Mouse (Mus musculus): Measurements from ENCODE around the gene Srsf9.
"Not testable (repeated sequence)": the region's sequence is repeated elsewhere in the genome, so short reads cannot be mapped to it uniquely, and the experiment has no call there.

Gene Srsf9

GRCm38 (mm10) chr5:115326875-115327609, at the start of gene Srsf9:
Srsf9 (plus strand) TSS chr5:115327177.
- peak; percentile 96 for DNase-seq (ENCODE audit: low read depth, low spot score)

- no peak for DNase-seq (ENCODE audit: low read depth, low spot score)
Observed at GRCm38 (mm10) chr5:115278053-115278452, 48.9 kb upstream of the Srsf9 start.

GRCm38 (mm10) chr5:115278785-115279184, 48.2 kb upstream of the Srsf9 start:
- no peak for DNase-seq (ENCODE audit: low read depth, low spot score)

- peak; percentile 89 for DNase-seq (ENCODE audit: low read depth, low spot score)
Observed at GRCm38 (mm10) chr5:115279226-115280049, 47.5 kb upstream of the Srsf9 start, which contains the start of gene Coq5. Coq5 (plus strand) TSS chr5:115279666.

DNA sequence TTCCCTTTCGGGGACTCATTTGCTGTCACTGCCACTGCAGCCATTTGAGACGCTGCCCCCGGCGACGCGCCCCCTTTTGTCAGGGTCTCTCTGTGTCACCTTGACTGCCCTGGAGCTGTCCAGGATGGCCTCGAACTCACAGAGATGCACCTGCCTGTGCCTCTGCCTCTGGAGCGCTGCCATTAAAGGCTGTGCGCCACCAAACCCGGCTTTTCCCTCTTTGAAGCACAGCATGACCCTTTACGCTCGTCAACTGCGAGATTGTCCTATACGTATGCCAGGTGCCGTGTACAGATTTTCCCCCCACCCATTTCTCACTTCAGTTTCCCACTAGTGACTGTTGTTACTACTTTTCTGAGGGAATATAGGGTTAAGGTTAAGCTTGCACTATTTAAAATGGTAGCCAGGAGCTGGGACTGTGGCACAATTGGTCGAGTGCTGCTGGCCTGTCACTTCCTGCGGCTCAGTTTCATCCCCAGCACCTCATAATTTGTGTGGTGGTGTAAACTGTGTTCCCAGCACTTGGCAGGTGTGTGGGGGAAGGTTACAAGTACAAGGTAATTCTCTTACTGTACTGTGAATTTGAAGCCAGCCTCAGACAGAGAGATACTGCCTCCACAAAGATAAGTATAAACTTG, 46.8 kb upstream of the Srsf9 start:
- DNase-seq (ENCODE audit: low read depth, low spot score) = peak; percentile 76

GRCm38 (mm10) chr5:115284735-115285134, 42.2 kb upstream of the Srsf9 start:
- peak; percentile 60 for DNase-seq (ENCODE audit: low read depth, low spot score)

DNA sequence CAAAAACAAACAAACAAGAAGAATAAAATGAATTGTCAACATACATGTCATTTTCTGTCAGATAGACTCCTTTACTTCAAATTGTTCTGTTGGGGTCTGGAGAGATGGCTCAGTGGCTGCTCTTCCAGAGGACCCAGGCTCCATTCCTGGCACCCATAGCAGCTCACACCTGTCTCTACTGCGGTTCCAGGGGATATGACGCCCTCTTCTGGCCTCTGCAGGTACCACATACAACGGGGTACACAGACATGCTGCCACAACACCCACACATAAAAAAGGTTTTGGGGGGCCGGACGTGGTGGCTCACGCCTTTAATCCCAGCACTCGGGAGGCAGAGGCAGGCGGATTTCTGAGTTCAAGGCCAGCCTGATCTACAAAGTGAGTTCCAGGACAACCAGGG, 32.8 kb upstream of the Srsf9 start:
- DNase-seq (ENCODE audit: low read depth, low spot score) = peak; percentile 46

GRCm38 (mm10) chr5:115296347-115296746, 30.6 kb upstream of the Srsf9 start:
- no peak for DNase-seq (ENCODE audit: low read depth, low spot score)

- DNase-seq (ENCODE audit: low read depth, low spot score) = peak; percentile 46
Observed at GRCm38 (mm10) chr5:115300035-115300744, 26.8 kb upstream of the Srsf9 start.

GRCm38 (mm10) chr5:115300792-115301614, 26.0 kb upstream of the Srsf9 start, which contains the start of gene Dynll1:
Dynll1 (minus strand) TSS chr5:115300999.
- DNase-seq (ENCODE audit: low read depth, low spot score) = peak; percentile 99

DNA sequence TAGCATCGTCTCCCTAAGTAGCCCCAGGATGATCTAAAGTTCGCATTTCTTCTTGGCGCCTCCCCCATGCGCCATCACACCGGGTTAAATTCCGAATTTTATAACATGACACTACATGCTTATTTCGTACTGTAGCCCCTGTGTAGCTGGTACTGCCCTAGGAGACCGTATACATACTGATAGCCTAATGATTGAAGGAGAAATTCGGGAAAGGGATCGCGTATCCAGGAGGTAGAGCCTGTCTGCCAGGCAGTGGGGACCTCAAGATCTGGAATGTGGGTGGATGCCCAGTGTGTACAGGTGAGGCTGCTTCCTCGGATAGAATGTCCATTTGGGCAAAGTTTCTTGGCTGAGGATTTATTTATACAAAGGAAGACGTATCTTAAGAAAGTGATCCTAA, 25.4 kb upstream of the Srsf9 start:
- no peak for DNase-seq (ENCODE audit: low read depth, low spot score)

DNA sequence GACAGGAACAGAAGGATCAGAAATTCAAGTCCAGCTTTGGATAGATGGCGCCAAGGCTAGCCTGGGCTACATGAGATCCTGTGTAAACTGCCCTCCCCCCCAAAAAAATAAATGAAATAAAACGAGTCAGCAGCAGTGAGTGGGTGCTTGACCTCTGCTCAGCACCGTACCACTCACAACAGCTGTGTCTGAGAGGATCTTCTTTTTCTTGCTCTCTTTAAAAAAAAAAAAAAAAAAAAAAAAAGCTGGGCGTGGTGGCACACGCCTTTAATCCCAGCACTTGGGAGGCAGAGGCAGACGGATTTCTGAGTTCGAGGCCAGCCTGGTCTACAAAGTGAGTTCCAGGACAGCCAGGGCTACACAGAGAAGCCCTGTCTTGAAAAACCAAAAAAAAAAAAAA, 24.8 kb upstream of the Srsf9 start:
- not testable (repeated sequence) for DNase-seq (ENCODE audit: low read depth, low spot score)

GRCm38 (mm10) chr5:115312354-115312753, 14.6 kb upstream of the Srsf9 start:
- no peak for DNase-seq (ENCODE audit: low read depth, low spot score)

DNA sequence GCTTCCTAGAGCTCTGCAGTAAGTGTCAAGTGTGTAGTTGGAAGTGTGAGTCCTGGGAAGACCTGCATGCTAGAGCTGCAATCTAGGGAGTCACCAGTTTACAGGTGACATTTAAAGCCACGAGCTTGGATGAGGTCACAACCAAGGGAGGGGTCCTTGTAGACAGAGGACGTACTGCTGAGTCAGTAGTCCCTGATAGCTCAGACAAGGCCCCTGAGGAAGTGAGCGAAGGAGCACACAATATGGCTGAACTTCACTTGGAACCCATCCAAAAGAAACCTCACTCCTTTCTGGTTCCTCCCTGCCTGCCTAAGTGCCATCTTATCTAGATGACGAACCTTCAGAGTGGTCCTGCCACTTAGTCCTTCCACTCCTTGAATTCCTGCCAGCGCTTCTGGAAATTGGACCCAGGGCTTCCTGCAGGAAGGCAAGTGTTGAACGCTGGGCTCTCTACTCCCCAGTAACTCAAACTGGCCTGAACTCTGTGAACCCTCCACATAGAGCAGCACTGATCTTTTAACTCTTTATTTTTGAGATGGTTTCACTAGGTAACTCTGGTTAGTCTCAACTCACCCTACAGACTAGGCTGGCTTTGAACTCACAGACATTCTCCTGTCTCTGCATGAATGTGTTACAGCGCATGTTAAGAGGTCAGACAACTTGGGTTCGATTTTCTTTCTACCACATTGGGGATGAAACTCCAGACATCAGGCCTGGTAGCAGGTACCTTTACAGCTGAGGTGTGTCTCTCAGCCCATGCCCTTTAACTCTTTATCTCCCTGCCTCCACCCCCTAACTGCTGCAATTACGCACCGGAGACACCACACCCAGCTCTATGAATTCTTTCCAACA, 13.9 kb upstream of the Srsf9 start:
- DNase-seq (ENCODE audit: low read depth, low spot score) = no peak

DNA sequence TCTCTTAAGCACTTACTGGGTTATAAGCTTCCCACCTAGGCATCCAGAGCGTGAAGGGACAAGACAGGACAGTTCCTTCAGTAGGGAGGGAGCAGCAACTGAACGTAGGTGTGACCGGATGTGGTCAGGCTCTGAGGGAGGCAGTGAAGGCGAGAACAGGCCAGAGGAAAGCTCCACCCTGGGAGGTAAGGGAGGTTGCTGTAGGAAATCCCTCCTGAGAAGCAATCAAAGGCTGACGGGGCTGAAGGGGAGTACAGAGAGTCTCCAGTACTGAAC, 13.4 kb upstream of the Srsf9 start:
- DNase-seq (ENCODE audit: low read depth, low spot score) = no peak

DNA sequence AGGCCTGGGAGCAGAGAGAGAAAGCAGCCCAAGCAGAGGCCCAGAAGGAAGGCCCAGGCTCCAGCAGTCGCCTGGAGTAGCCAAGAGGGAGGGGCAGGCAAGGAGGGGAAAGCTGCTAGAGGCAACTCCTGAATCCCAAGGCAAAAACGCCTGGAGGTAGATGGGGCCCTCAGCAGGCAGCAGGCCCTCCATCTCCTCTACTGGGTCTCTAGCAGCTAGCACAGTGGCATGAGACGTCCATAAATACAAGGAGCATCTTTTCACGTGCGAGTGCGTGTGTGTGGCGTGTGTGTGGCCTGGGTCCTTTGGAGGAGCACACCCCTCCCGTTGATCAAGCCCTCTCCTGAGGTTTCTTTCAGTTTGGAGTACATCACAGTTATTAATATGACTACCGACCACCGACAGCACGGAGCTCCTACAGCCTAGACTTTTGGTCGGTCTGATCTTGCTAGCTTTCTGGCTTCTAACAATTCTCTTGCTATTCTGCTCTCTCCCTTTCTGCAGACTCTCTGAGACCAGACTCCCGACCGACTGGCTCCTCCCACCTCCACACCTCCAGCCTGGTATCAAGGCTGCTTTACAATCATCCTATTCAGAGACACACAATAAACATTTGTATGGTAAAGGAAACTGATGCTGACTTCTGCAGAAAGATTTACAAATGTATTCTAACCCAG, 9.9 kb upstream of the Srsf9 start:
- DNase-seq (ENCODE audit: low read depth, low spot score) = no peak

DNA sequence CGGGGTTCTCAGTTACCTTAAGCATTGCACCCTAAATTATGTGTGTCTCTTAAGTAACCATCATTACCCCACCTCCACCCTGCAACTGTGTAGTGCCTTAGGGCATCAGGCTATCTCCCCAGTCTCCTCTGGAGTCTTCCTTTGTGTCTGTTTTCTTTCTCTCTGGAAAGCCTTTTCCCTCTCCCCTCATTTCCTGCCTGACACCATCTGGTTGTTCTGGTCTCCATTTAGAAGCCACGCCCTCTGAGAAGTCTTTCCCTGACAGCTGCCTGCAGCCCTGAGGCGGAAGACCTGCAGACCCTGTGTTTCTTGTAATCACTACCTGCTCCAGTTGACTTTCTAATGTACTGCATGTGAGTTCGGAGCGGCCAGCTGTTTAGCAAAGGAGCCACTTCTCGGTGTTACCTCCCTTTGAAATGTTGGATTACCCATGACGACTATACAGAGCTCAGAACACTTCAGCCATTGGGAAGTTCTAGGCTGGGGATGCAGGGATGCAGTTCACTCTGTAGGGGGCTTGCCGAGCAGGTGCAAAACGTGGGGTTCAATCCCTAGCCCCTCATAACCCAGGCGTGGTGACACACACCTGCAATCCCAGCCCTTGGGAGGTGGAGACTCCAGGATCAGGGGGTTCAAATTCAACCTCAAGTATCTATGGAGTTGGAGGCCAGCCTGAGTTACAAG, 9.2 kb upstream of the Srsf9 start:
- no peak for DNase-seq (ENCODE audit: low read depth, low spot score)

DNA sequence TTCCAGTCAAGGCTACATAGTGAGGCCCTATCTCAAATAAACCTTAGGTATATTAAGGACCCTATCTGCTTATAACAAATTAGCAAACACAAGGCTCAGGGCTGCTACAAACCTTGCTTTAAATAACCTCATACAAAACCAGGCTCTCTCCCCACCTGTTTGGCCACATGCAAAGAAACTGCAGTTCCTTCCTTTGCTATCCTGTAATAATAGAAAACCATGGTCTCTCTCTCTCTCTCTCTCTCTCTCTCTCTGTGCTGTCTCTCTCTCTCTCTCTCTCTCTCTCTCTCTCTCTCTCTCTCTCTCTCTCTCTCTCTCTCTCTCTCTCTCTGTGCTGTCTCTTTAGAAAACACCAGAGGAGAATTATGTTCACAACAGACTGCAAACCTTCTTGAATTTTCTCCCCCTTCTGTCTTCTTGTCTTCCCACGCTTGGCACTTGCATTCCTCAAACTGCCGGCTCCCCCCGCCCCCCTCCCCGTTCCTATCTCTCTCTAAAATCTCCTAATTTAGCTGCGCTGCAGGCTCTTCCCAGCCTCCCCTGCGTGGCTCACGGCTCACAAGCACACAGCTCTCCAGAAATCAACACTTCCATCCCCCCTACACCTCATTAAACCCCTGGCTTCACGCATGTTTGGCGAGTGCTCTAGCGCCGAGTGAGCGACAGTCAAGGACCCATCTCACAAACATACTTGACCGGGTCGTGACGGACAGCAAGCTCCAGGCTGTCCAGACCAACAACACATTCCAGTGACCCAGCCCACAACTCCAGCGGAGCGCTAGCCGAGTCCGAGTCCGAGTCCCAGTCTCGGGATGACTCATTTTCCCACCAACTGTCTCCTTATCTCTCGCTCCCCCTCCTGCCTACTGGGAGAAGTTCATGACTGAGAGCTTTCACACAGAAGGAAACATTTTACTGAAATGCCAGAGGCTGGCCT, 7.7 kb upstream of the Srsf9 start:
- no peak for DNase-seq (ENCODE audit: low read depth, low spot score)
